Mouse (Mus musculus) small intestine, adult 2 months (tissue): ENCODE measurements around the gene Itgav.

Experiments used
- CTCF ChIP-seq: fragments of 200-500 bp; IDR thresholded peaks from 2 replicates; pipeline ENCODE4 v1.5.1; 2012; ENCODE audit warnings: low read depth, mild to moderate bottlenecking, control low read depth, inconsistent platforms, low read length, moderate library complexity, mixed read lengths; ENCODE audit not compliant: insufficient replicate concordance, insufficient read length; ENCODE audit errors: extremely low read depth
- POLR2A ChIP-seq: fragments of 200-500 bp; IDR thresholded peaks from 2 replicates; pipeline ENCODE4 v1.6.1; 2012; ENCODE audit warnings: low read depth, mild to moderate bottlenecking, control low read depth, inconsistent platforms, low read length, moderate library complexity

DNA sequence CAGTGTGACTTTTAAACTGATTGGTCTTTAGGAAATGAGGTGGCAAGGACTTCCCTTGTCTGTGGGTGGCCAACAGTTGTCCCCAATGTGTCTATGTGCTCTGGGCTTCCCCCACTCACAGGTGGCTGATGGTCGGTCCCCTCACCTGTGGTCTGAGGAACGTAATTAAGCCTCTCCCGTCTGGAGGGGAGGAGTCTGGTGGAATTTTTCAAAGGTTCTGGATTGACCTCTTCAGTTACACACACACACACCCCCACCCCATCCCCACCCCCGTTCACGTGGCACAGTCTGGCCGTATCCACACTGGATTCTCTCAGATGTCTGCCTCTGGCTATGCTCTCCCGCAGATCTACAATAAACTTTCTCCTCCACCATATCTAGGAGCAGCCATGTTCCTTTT, 30.1 kb upstream of the Itgav start:
- TF ChIP-seq CTCF (no peak), POLR2A (no peak)
